Mouse (Mus musculus) thymus, postnatal 0 days (tissue): ENCODE measurements around the gene Capn11. TPM values are rescaled to one million over a fixed set of nuclear protein-coding genes. Genes with fewer than 3 reads are reported as not detected.

Experiments
- DNase-seq: peaks from one replicate; pipeline ENCODE4 v3.0.0-alpha.2; 2015; ENCODE audit warnings: low spot score
- polyA plus RNA-seq: library from polyadenylated mRNA; unstranded; fragments of >200 nt; fragmentation: Nextera tagmentation; extraction: Ambion mirVana; gene quantifications from 2 replicates; pipeline ENCODE4 v1.2.1, GENCODE M21; 2015

The Capn11 gene
- polyA plus RNA-seq, 1 experiment from 2014 or later: not detected

DNA sequence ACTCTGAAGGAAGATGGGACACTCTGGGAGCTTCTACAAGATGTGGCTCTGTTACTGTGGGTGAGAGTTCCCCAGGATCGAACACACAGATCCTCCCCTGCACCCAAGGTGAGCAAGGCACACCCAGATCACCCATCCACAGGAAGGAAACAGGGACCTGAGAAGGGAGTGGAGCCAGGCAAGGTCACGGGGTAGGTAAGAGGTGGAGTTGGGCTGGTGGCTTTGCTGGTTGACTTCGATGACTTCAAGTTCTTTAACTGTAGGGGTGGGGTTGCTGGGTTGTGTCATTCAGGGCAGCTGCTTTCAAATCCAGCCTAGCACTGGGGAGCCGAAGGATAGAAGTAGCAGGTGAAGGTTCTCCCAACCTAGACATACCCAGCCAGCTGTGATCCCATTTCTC, 23.7 kb upstream of the Capn11 start:
- DNase-seq: no peak

DNA sequence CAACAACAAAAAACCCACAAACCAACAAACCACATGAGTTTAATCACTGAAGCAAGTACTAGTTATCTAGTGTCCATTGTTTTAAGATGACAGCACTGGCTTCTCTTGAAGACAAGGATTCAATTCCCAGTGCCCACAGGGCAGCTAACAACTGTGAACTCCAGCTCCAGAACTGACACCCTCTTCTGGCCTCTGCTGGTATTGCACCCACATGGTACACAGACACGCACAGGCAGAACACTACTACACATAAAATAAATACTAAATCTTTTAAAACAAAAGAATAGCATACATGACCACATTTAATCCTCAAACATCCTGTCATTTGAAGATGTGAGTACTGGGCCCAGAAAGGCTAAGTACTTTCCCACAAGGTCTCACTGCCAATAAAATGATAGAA, 22.5 kb upstream of the Capn11 start:
- no peak for DNase-seq

DNA sequence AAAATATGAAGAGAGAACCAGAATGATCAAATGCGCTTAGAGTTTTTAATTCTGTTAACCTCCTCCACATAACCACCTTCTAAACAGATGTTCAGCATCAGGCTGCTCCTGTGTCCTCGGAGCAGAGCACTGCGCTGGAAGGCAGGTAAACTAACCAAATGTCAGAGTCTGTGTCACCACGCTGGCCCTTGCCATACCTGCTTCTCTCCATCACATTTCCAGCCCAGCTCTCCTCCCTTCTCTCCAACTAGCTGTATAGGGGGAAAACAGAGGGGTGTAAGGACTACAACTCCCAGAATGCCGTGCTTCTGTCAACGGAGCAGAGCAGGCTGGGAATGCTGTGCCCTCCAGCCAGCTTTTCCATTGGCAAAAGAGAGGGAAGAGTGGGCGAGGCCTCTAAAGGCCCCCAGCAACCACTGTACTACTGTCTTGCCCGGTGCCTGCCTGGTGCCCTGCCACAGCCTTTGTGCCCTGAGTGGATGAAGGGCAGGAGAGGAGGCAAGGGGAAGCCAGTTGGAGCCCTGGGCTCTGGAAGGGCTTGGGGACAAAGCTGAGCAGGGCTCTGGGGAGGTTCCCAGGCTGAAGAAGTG, 21.4 kb upstream of the Capn11 start:
- no peak for DNase-seq

DNA sequence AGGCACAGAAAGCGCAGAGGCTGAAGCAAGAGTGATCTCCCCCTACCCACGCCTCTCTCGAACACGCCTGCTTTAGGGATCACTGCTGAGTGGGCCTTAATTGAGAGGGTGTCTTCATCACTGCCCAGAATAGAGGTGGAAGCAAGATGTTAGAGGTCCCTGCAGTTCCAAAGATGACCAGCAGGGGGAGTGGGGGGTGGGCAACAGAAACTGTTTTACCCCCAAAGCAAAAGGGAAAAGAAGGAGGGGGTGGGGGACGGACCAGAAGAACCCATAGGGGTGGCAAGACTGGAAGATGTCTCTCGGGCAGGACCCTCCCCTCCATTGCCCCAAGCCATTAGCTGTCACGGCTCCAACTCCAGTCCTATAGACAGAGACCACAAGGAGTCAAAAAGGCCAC, 19.0 kb upstream of the Capn11 start:
- DNase-seq: peak; percentile 67

DNA sequence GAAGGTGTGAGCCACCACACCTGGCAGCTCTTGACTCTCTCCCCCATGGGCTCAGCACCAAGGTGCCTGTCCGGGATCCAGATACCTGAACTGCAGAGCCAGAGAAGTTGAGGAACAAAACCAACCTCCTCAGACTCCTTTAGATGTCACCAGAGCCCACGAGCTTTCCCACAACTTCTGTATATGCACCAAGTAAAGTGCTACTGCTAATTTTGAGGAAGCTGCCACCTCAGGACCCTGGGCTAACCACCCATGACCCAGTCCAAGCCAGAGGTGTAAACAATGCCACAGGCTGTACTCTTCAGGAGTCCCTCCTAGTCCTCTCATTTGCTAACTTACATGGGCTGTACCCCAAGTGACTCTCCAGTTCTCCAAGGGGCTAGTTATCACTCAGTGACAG, 13.5 kb upstream of the Capn11 start:
- DNase-seq: no peak

DNA sequence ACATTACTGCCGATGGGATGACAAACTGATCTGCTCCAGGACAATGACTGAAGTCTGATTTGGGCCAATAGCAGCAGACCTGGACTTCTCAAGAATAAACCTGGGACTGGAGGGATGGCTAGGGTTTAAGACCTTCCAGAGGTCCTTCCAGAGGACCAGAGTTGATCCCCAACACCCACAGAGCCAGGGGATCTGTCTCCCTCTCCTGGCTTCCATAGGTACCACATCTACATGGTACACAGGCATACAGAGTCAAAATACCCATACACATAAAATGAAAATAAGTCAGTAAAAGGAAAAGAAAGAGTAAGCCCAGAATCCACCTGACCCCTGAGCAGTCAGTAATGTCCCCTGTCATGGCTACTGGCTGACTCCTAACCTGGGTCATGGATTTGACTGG, 12.7 kb upstream of the Capn11 start:
- DNase-seq: no peak

DNA sequence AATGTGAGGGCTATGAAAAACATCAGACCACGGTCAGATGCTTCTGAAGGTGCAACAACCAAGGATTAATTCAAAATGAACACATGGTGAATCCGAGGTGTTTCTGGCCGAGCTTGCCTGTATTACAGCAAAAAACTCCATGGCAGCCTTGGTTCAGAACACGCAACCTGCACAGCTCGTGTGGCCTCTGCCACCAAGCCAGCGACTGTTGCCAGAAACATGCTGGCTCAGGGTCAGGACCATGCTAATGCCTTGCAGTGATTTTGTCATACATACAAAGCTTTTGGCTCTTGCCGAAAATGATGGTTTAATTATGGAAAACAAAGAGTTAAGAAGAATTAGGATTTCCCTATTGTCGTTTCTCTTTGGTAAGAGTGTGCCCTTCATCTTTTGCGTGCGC, 8.9 kb upstream of the Capn11 start:
- no peak for DNase-seq

DNA sequence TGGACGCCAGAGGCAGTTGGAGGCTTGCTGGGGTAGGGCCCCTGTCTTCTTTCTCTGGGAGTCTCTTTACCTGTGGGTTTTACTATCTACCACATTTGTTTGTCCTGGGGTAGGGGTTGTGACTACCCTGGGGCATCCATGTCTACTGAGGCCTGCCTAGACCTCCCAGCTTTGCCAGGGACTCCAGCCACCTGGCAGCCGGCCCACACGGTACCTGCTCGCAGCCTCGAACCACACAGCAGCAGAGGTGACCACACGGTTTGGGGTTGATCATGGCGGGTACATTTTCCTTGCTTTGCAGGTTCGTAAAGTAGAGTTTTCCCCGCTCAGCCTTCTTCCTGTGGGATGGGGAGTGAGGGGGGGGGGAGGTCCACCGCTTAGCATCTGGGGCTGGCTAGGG, 8.4 kb upstream of the Capn11 start:
- DNase-seq: no peak

DNA sequence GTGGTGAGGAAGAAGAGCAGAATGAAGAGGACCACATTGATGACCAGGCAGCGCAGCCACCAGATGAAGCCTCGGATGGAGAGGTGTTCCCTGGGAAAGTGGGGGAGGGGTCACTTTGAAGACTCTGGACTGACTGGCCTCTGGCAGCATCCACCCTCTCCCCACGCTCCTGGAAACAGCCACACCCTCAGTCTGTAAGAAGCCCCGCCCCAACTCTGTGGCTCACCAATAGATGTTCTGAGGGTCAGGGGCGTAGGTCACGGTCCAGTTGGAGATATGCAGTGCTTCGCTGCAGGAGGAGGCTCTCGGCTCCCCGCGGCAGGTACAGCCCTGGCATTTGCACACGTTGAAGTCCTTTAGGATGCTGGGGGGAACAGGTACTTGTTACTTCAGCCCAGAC, 7.0 kb upstream of the Capn11 start:
- DNase-seq: no peak

DNA sequence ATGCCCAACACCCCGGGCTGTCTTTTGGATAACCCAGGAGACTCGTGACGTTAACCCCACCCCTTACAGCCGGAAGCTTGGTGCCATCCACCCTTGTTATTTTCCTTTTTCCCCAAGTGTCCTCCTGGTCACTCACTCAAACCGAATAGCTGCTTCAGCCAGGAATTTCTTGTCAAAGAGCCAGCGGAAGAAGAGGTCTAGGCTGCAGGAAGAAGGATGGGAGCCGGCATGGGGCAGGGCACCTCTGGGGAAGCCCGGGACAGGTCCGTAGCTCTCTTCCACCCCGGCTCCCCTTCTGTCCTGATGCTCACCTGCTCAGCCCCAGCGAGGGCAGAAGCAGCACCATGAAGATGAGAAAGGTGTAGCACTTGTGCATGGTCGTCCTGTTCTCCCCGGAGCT, 5.5 kb upstream of the Capn11 start:
- DNase-seq: no peak

DNA sequence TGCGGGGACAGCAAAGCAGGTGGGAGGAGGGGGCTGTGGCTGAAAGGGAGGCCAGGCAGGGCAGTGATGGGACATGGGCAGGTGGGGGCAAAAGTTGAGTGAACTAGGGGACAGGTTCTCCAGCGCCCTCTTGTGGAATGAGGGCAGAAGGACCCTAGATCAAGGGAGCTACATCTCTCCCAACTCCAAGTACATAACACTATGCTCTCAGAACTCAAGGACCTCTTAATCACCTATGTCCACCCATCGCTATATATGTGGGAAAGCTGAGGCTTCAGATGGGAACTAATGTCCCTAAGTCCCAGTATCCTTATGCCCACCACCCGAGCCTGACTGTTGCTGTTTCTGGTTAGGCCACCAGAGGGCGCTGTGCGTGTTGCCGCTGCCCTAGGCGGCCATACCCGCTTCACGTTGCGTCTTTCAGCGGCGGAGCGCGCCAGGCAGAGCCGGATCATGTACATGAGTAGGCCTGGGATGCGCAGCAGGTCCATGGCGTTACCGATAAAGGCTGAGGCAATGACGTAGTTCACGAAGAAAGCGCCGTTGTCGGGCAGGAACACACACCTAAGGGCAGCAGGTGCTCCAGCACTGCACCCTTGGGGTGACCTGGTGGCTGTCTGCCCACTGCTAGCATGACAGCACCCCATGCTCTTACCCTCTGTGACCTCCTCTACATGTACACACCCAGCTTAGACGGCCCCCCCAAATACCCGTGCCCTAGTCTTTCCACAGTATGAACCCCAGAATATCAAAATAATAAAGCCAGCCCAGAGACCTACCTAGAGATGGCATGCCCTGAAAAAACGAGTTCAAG, 4.2 kb upstream of the Capn11 start:
- peak; percentile 81 for DNase-seq

DNA sequence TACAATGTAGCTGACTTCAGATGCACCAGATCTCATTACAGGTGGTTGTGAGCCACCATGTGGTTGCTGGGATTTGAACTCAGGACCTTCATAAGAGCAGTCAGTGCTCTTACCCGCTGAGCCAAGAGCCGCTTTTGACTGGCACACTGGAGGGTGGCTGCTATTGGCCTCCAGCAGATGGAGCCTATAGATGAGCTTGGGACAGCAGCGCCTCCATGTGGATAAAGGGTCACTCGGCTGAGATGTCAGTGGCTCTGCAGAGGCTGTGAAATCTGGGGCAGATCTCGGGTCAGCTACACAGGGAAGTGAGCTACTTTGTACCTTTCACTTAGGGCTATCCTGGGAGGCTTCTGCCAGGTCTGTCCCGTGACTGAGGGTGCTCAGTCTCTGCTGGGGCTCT, 3.3 kb downstream of the Capn11 start:
- DNase-seq: peak; percentile 46

DNA sequence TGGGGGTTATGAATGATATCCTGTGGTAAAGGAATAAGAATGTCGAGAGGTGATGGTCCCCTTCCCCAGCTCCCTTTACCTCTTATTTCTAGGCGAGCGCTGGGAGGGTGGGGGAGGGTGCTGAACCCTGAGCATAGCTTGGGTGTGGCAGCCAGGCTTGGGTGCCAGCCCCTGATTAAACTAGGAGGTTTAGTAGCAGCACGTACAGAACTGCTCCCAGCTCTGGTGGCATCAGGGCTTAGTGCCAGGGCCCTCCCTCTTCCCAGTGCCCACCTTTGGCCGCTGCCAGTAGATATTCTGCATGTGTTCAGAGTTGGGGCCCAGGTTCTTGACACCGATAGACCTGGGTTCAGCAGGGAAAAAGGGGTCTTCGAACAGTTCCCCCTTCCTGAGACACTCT, 5.9 kb downstream of the Capn11 start:
- no peak for DNase-seq

DNA sequence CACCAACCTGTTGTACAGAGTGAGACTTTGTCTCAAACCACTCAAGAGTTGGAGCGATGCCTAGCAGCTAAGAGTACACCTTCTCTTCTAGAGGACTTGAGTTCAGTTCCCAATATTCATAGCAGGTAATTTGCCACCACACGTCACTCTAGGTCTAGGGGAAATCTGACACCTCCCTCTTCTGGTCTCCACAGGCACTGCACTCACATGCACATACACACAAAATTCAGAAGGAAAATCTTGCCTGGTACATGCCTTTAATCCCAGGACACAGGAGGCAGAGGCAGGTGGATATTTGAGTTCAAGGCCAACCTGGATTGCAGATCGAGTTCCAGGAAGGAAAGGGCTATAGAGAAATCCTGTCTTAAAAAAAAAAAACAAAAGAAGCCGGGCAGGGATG, 14.9 kb downstream of the Capn11 start:
- DNase-seq: no peak

DNA sequence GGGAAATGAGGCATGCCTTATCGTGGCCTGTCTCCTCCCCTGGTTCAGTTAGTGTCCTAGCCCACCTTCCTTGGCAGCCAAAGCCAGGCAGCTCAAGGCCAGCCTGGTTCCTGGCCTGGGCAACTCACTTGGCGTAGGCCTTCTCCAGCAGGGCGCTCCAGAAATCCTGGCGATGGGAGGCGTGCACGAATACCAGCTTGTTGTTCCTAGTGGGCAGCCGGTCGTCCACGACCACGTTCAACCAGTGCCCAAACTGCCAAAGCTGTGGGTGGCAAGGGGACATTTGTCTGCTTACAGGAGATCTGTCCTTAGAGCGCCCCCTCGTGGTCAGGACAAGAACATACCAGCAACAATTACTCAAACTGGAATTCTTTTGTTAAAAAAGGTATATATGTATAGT, 16.4 kb downstream of the Capn11 start:
- peak; percentile 72 for DNase-seq

DNA sequence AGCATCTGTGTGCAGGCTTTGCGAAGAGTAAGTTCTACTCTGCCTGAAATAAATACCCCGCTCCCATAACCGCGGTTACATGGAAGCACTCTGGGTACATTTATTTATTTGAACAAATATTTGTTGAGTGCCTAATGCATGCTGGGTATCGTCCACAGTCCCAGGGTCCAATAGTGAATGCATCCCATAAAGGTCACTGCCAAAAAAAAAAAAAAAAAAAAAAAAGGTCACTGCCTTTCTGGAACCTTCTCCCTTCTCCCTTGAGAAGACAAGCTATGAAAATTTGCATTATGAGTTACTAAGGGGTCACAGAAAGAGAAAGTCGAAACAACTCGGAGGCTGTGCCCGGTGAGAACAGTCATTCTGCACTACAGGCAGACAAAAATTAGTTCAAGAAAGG, 17.1 kb downstream of the Capn11 start:
- DNase-seq: no peak

DNA sequence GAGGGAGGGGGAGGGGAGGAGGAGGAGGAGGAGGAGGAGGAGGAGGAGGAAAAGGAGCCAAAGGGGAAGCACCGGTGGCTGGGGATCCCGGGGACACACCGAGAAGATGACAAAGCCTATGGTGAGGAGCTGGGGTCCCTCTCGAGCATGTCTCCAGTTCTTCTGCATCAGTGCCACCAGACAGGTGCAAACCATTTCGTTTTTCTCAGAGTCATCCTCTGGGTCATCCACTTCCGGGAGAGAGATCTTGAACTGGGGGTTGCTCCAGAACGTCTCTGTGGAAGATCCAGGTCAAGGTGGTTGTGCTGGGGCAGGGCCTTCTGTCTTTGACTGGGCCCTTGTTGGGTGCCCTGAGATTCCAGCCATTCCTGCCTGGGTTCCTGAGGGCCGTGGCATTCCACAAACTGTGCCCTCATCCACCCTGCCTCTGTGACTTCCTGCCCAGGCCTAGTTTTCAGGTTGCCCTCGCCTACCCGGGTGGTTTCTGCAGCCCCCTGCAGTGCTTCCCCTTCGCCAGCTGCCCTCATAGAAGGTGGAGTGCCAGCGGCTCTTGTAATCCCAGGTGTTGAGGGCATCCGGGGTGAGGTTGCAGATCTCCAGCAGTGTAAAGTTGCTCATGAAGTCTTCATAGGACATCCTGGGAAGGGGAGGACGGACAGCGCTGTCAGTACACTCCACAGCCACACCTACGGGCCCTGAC, 20.4 kb downstream of the Capn11 start:
- peak; percentile 73 for DNase-seq

DNA sequence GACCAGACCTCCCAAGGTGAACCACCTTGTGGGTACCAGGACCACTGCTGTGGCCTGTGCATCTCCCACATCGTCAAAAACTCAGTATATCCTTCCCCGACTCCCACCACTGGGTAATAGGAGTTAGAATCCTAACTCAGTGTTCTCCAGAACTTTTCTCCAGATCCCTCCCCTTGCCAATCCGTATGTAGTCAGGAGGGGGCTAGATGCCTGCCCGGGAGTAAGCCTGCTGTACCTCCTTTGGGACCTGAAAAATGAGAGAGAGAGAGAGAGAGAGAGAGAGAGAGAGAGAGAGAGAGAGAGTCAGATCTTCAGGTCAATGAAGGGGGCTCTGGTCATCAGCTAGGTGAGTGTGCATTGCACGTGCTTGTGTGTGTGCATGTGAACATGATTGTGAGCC, 25.1 kb downstream of the Capn11 start:
- no peak for DNase-seq

DNA sequence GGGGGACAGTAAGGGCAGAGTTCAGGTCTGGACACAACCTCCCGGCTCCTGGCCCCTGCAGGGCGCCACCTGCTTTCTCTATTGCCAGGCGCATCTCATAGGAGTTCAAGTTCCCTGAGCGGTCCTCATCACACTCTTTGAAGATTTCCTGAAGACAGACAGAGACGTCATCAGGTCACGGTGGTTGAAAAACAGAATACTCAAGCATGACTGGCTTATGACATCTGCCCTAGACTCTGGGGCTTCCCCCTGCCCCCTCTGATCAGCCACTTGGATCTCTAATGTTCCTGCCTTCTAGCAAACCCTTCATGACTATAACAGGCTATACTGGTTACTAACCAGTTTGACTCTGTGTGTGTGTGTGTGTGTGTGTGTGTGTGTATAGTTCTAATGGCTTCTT, 27.2 kb downstream of the Capn11 start:
- peak; percentile 60 for DNase-seq

DNA sequence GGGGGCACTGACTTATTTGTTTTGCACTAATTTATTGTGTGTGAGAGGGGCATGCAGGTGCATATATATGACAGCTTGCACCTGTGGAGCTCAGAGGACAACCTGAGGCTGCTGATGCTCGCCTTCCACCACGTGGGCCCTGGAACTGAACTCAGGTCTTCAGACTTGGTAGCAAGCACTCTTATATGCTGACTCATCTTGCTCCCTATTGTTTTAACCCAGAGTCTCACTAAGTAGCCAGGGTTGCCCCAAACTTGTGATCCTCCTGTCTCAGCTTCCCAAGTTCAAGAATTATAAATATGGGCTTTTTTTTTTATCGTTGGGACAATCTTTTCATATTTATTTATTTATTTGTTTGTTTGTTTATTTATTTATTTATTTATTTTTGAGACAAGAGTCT, 28.1 kb downstream of the Capn11 start:
- no peak for DNase-seq

DNA sequence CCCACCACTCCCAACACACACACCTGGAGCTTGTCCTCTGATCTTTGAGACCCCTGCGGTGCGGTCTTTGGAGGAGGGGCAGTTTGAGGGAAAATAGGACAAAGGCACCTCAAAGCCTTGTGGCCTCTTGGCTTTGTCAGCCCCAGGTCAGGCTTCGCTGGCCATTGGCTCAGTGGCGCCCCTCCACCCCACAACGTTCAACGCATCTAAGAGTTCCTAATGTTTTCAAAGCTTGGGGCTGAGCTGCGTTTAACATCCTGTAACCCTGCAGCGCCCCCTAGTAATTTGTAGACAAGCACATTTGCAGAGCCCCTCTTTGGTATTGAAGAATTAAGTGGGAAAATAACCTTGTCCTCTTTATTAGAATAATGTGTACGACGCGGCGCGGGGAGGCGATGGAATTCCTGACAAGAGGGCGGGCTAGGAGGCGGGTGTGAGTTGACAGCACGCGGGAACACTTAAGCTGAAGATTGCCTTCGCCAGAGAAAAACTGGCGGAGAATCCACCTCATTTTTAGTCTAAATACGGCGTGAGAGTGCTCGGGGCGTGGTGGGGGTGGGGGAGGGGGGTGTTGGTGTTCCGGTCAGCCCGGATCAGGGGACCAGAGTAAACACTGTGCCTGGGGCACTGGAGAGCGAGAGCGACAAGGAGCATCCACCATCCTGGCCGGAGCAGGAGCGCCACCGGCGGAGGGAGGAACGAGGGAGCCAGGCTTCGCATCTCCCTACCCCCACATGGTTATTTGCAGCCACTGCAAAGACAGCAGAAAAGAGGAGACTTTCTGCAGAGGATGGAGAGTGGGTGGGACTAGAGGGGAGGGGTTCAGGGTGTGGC, 29.0 kb downstream of the Capn11 start:
- DNase-seq: peak; percentile 83
